Mouse (Mus musculus) spleen, adult 18-20 months (tissue): ENCODE measurements around the gene Hoxa5.

Experiments used
- DNase-seq, 2 experiments: peaks; one replicate each; pipeline ENCODE4 v3.0.0; 2022; ENCODE audit warnings: mixed read lengths in 2 of 2

Gene Hoxa5

GRCm38 (mm10) chr6:52161336-52162092 lies 42.9 kb downstream of the Hoxa5 start:
- DNase-seq, result no peak

- DNase-seq, result no peak
These were observed 43.7 kb downstream of the Hoxa5 start for GRCm38 (mm10) chr6:52160511-52161335.

GRCm38 (mm10) chr6:52159979-52160378 lies 44.4 kb downstream of the Hoxa5 start:
- no peak for DNase-seq

GRCm38 (mm10) chr6:52159164-52159761 lies 45.1 kb downstream of the Hoxa5 start:
- DNase-seq, result no peak

- DNase-seq, result peak; percentile 45 to 51
These were observed 45.9 kb downstream of the Hoxa5 start, which contains the start of gene Hoxa1 for GRCm38 (mm10) chr6:52158276-52159051. TSS of gene Hoxa1 (minus strand) at chr6:52158317.

- no peak for DNase-seq
These were observed 46.7 kb downstream of the Hoxa5 start for GRCm38 (mm10) chr6:52157466-52158275.

- no peak for DNase-seq
These were observed 47.7 kb downstream of the Hoxa5 start for GRCm38 (mm10) chr6:52156551-52157200.

GRCm38 (mm10) chr6:52155471-52155870 lies 48.9 kb downstream of the Hoxa5 start:
- no peak for DNase-seq

- no peak for DNase-seq
These were observed 50.3 kb downstream of the Hoxa5 start for GRCm38 (mm10) chr6:52154044-52154443.

- no peak for DNase-seq
These were observed 51.1 kb downstream of the Hoxa5 start for GRCm38 (mm10) chr6:52153270-52153669.

GRCm38 (mm10) chr6:52152226-52153193 lies 51.9 kb downstream of the Hoxa5 start:
- DNase-seq, result no peak
